Mouse (Mus musculus) heart, adult 2 months (tissue): ENCODE data around the gene Gm20479. TPM values are rescaled to one million over a fixed set of nuclear protein-coding genes. Genes with fewer than 3 reads are reported as not detected.
A peak's percentile ranks its signal among the peaks of the same experiment; 100 is the strongest.

Experiments used
- DNase-seq, 2 experiments: peaks; one replicate each; pipeline ENCODE4 v3.0.0; 2021
- H3K27ac ChIP-seq: fragments of 200-600 bp; 2 replicates; pipeline ENCODE4 v1.8.1; 2022
- H3K27me3 ChIP-seq: fragments of 200-500 bp; 2 replicates; pipeline ENCODE4 v1.6.1; 2012; ENCODE audit warnings: mild to moderate bottlenecking, low read length, inconsistent platforms, mixed read lengths; ENCODE audit not compliant: control insufficient read depth, insufficient read depth
- H3K36me3 ChIP-seq: fragments of 200-500 bp; 2 replicates; pipeline ENCODE4 v1.6.1; 2012; ENCODE audit warnings: low read length, inconsistent platforms; ENCODE audit not compliant: control insufficient read depth, insufficient read depth
- H3K4me1 ChIP-seq: fragments of 200-500 bp; 2 replicates; pipeline ENCODE4 v1.6.1; 2011; ENCODE audit warnings: low read length; ENCODE audit not compliant: control insufficient read depth, insufficient read depth
- H3K4me3 ChIP-seq: fragments of 200-600 bp; 2 replicates; pipeline ENCODE4 v1.8.1; 2022
- H3K79me2 ChIP-seq: fragments of 200-500 bp; replicated peaks from 2 replicates; pipeline ENCODE4 v1.6.1; 2012; ENCODE audit warnings: mild to moderate bottlenecking, inconsistent platforms, low read length, moderate library complexity, mixed read lengths; ENCODE audit not compliant: control insufficient read depth, insufficient read depth
- H3K9ac ChIP-seq: fragments of 200-500 bp; 2 replicates; pipeline ENCODE4 v1.6.1; 2012; ENCODE audit warnings: low read depth, mild to moderate bottlenecking, control low read depth, inconsistent platforms, low read length, mixed read lengths
- CTCF ChIP-seq: fragments of 200-600 bp; IDR thresholded peaks from 2 replicates; pipeline ENCODE4 v1.8.1; 2022; ENCODE audit warnings: antibody characterized with exemption, mild to moderate bottlenecking, moderate library complexity
- EP300 ChIP-seq: fragments of 200-500 bp; IDR thresholded peaks from 2 replicates; pipeline ENCODE4 v1.6.1; 2011; ENCODE audit warnings: low read depth, low read length, control low read depth; ENCODE audit not compliant: insufficient read depth
- POLR2A ChIP-seq: fragments of 200-500 bp; IDR thresholded peaks from 2 replicates; pipeline ENCODE4 v1.6.1; 2011; ENCODE audit warnings: mild to moderate bottlenecking, low read depth, low read length, control low read depth; ENCODE audit not compliant: insufficient read depth
- WGBS: fragments of 180-500 bp; shearing (Covaris S2); methylation state at CpG from one replicate; pipeline ENCODE4 v1.1.7; 2018; 5-methylcytosine and 5-hydroxymethylcytosine counted together
- intact Hi-C: fragments of 180-260 bp; cut with DNase I; formaldehyde crosslinking; loops from one replicate; pipeline ENCODE4 v1.15.1; 2025
- polyA plus RNA-seq: library from polyadenylated mRNA; depleted of rRNA; stranded (reverse); fragments of >200 nt; gene quantifications from 2 replicates; pipeline ENCODE4 v1.2.3, GENCODE M21; 2012
- total RNA-seq, 2 experiments: library from RNA; stranded (reverse); gene quantifications; 2 replicates each; pipeline ENCODE4 v1.2.3; 2021

Gene Gm20479
- total and polyA plus RNA-seq, 3 experiments, result 0.52 TPM; not detected in 2

- intact Hi-C loops, result loop anchor here (5.0 kb wide), 2 partner anchors 137 to 352 kb away; partner anchors contain the start of genes Sertad3 and Zfp607b
- Histone ChIP-seq H3K4me1 (peaks cover 4% of the 10 kb centered on the region), H3K9ac (peak overlapping the region; percentile 37)
Observed at GRCm38 (mm10) chr7:27335011-27335720, 22.1 kb downstream of the Gm20479 start.

DNA sequence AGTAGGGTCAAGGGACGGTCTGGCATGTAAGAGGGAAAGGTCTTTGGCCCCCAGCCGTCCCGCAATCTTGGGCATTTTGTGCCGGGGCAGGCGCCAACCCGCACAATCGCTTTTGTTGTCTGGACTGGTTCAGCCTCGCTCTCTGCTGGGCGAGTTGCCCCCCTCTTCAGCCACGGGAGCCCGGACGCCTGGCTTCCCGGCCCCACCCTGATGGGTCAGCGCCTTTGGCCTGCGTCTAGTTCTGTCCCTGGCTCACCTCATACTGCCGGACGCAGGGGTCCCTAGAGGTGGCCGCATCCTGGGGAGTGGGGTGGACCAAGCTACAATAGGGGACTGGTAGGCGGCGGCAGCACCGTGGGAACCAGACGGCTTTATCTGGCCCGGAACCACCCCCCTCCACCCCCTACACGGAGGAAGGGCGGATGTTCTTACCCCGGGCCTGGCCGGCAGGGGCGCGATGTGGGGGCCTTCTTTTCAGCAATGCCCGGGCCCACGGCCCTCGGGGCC lies 22.8 kb downstream of the Gm20479 start:
- H3K9ac ChIP-seq, result peak overlapping the region; percentile 51
- peak; percentile 84 to 88 for DNase-seq
- H3K27me3 ChIP-seq, result peaks cover 12% of the 10 kb centered on the region; the same call in 1 of the 2 replicates
- peaks cover 9% of the 10 kb centered on the region for H3K4me1 ChIP-seq
- no peaks in the 10 kb centered on the region for H3K79me2 ChIP-seq
- peak overlapping the region; percentile 43 for H3K4me3 ChIP-seq
- H3K36me3 ChIP-seq, result no peaks in the 10 kb centered on the region
- WGBS, result under 1% methylated on average over 31 of the region's 32 CpGs
- intact Hi-C loops, result loop anchor here (5.0 kb wide), 3 partner anchors 42 to 258 kb away; partner anchors contain the start of gene Akt2
- H3K27ac ChIP-seq, result peak overlapping the region; percentile 96
- TF ChIP-seq CTCF (peak; percentile 67), POLR2A (peak; percentile 54), EP300 (peak; percentile 45; the same call in 1 of the 2 replicates)

More at GRCm38 (mm10) chr7:27335011-27335720, 22.1 kb downstream of the Gm20479 start:
- peak in 1 of 2 experiments; percentile 39 for DNase-seq
- H3K79me2 ChIP-seq, result no peaks in the 10 kb centered on the region
- H3K4me3 ChIP-seq, result no peak overlapping the region
- H3K27ac ChIP-seq, result peak overlapping the region; percentile 96
- H3K27me3 ChIP-seq, result peaks cover 11% of the 10 kb centered on the region; the same call in 1 of the 2 replicates
- 39% methylated on average over 15 of the region's 15 CpGs for WGBS
- no peaks in the 10 kb centered on the region for H3K36me3 ChIP-seq
- TF ChIP-seq POLR2A (no peak), CTCF (no peak), EP300 (no peak)

DNA sequence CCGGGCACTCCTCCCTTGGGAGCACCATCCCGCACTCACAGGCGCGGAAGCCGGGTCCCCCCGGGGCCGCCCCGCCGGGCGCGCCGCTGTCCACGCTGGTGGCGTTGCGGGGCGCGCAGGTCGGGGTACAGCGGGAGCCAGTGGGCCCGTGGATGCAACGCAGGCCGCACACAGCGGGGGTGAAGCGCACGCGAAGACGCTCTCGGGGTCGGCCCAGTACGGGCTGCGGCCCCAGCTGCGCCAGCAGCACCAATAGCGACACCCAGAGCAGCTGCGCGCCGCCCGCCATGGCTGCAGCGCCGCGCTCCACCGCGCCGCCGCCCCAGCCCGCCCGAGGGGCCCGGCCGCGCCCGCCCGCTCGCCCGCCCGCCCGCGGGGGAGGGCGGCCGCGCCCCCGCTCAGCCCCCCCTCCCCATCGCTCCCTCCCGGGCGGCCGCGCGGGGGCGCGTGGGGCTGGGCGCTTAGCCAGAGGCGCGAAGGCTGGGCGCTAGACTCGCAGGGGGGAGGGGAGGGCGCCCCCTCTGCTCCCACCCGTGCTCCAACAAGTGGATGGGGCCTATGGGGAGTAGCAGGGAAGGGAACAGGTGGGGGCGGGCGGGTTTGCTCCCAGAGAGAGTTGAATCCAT lies 23.8 kb downstream of the Gm20479 start:
- Histone ChIP-seq H3K36me3 (peaks cover 6% of the 10 kb centered on the region), H3K4me1 (peaks cover 14% of the 10 kb centered on the region), H3K27me3 (peaks cover 10% of the 10 kb centered on the region; the same call in 1 of the 2 replicates), H3K4me3 (peak overlapping the region; percentile 78), H3K79me2 (no peaks in the 10 kb centered on the region), H3K9ac (peak overlapping the region; percentile 93), H3K27ac (peak overlapping the region; percentile 96)
- peak; percentile 73 to 80 for DNase-seq
- under 1% methylated on average over 46 of the region's 77 CpGs for WGBS
- intact Hi-C loops, result loop anchor here (5.0 kb wide), 3 partner anchors 41 to 259 kb away; partner anchors contain the start of gene Akt2
- TF ChIP-seq POLR2A (peak; percentile 35; the same call in 1 of the 2 replicates), EP300 (no peak), CTCF (peak; percentile 23)

GRCm38 (mm10) chr7:27332353-27333199 lies 24.6 kb downstream of the Gm20479 start:
- Histone ChIP-seq H3K4me1 (peaks cover 16% of the 10 kb centered on the region), H3K27me3 (peaks cover 9% of the 10 kb centered on the region; the same call in 1 of the 2 replicates)
- WGBS, result under 1% methylated on average over 39 of the region's 39 CpGs

DNA sequence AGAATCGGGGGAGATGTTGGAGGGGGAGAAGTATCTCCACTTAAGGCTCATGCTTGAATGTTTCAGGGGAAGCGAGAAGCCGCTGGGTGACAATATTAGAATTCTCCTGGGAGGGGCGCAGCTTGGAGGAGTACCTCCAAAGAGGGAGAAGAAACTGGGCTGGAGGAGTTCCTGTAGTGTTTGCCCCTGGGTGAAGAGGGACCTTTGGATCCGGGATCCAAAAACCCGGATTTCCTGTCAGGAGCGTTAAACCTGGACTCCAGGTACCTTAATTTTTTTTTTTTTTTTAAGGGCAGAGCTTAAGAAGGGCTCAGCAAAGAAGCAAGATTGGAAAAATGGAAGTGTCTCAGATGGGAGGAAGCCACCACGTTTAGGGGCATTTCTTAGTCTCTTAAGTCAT lies 25.4 kb downstream of the Gm20479 start:
- H3K4me1 ChIP-seq, result peaks cover 16% of the 10 kb centered on the region
- DNase-seq, result peak in 1 of 2 experiments; percentile 40
- 0 out of 2 replicates have a peak, but pooled peaks cover 4% of the 10 kb centered on the region for H3K27me3 ChIP-seq
- peaks cover 7% of the 10 kb centered on the region for H3K36me3 ChIP-seq
- under 1% methylated on average over 8 of the region's 8 CpGs for WGBS
- peak overlapping the region; percentile 93 for H3K9ac ChIP-seq
- peak overlapping the region; percentile 78 for H3K4me3 ChIP-seq
- peak overlapping the region; percentile 96 for H3K27ac ChIP-seq
- intact Hi-C loops, result loop anchor here (5.0 kb wide), 3 partner anchors 40 to 260 kb away; partner anchors contain the start of gene Akt2
- TF ChIP-seq POLR2A, result no peak
- no peak for TF ChIP-seq EP300
- no peaks in the 10 kb centered on the region for H3K79me2 ChIP-seq

More at GRCm38 (mm10) chr7:27332353-27333199, 24.6 kb downstream of the Gm20479 start:
- H3K9ac ChIP-seq, result peak overlapping the region; percentile 93
- peak overlapping the region; percentile 96 for H3K27ac ChIP-seq
- DNase-seq, result peak; percentile 93
- H3K79me2 ChIP-seq, result no peaks in the 10 kb centered on the region
- intact Hi-C loops, result loop anchor here (5.0 kb wide), 3 partner anchors 40 to 260 kb away; partner anchors contain the start of gene Akt2
- peak overlapping the region; percentile 78 for H3K4me3 ChIP-seq
- no peak for TF ChIP-seq EP300
- peak; percentile 94 for TF ChIP-seq CTCF
- peak; percentile 49; the same call in 1 of the 2 replicates for TF ChIP-seq POLR2A
- peaks cover 7% of the 10 kb centered on the region for H3K36me3 ChIP-seq
